Mouse (Mus musculus): ENCODE data around the gene Enpp6.

Enpp6 gene

GRCm38 (mm10) chr8:46986386-46987140 lies at the start of gene Enpp6:
TSS of gene Enpp6 (plus strand) at chr8:46986887.
- DNase-seq = no peak

GRCm38 (mm10) chr8:46938218-46938617 lies 48.5 kb upstream of the Enpp6 start:
- no peak for DNase-seq

GRCm38 (mm10) chr8:46941295-46941694 lies 45.4 kb upstream of the Enpp6 start:
- DNase-seq = no peak

- DNase-seq = no peak
These were observed 44.7 kb upstream of the Enpp6 start for GRCm38 (mm10) chr8:46941731-46942650.

GRCm38 (mm10) chr8:46942651-46943024 lies 44.0 kb upstream of the Enpp6 start:
- DNase-seq = no peak

- DNase-seq = no peak
These were observed 43.4 kb upstream of the Enpp6 start for GRCm38 (mm10) chr8:46943337-46943736.

- no peak for DNase-seq
These were observed 40.5 kb upstream of the Enpp6 start for GRCm38 (mm10) chr8:46946181-46946580.

- no peak for DNase-seq
These were observed 38.5 kb upstream of the Enpp6 start for GRCm38 (mm10) chr8:46948091-46948757.

GRCm38 (mm10) chr8:46953472-46953871 lies 33.2 kb upstream of the Enpp6 start:
- DNase-seq = peak; percentile 46

- DNase-seq = no peak
These were observed 23.9 kb upstream of the Enpp6 start for GRCm38 (mm10) chr8:46962630-46963427.

- no peak for DNase-seq
These were observed 23.0 kb upstream of the Enpp6 start for GRCm38 (mm10) chr8:46963619-46964145.

GRCm38 (mm10) chr8:46965812-46966211 lies 20.9 kb upstream of the Enpp6 start:
- DNase-seq = no peak

- DNase-seq = no peak
These were observed 18.0 kb upstream of the Enpp6 start for GRCm38 (mm10) chr8:46968721-46969120.

- no peak for DNase-seq
These were observed 17.3 kb upstream of the Enpp6 start for GRCm38 (mm10) chr8:46969386-46969785.

- DNase-seq = no peak
These were observed 9.3 kb upstream of the Enpp6 start for GRCm38 (mm10) chr8:46977376-46977775.

GRCm38 (mm10) chr8:46982166-46982565 lies 4.5 kb upstream of the Enpp6 start:
- DNase-seq = no peak

GRCm38 (mm10) chr8:46982770-46983169 lies 3.9 kb upstream of the Enpp6 start:
- DNase-seq = no peak

GRCm38 (mm10) chr8:46984647-46985046 lies 2.0 kb upstream of the Enpp6 start:
- DNase-seq = no peak

GRCm38 (mm10) chr8:46988366-46988765 lies 1.7 kb downstream of the Enpp6 start:
- DNase-seq = no peak

- DNase-seq = no peak
These were observed 4.4 kb downstream of the Enpp6 start for GRCm38 (mm10) chr8:46991081-46991480.

- DNase-seq = no peak
These were observed 5.9 kb downstream of the Enpp6 start for GRCm38 (mm10) chr8:46992579-46992978.

GRCm38 (mm10) chr8:46995931-46996664 lies 9.4 kb downstream of the Enpp6 start:
- no peak for DNase-seq

Measured in right cerebral cortex, postnatal 25 days (tissue).